Mouse (Mus musculus) liver, adult 2 months (tissue): ENCODE measurements around the gene Rhov. TPM values are rescaled to one million over a fixed set of nuclear protein-coding genes. Genes with fewer than 3 reads are reported as not detected.

Source experiments
- DNase-seq: peaks from one replicate; pipeline ENCODE4 v3.0.0-alpha.2; 2011; ENCODE audit warnings: low read depth, low spot score; ENCODE audit errors: extremely low read depth
- H3K27ac ChIP-seq: fragments of 200-500 bp; replicated peaks from 2 replicates; pipeline ENCODE4 v1.5.1; 2012; ENCODE audit warnings: low read depth, mild to moderate bottlenecking, control low read depth, inconsistent platforms, low read length; ENCODE audit not compliant: insufficient read depth
- H3K27me3 ChIP-seq: fragments of 200-500 bp; 2 replicates; pipeline ENCODE4 v1.6.1; 2012; ENCODE audit warnings: mild to moderate bottlenecking, moderate library complexity, low read length, inconsistent platforms; ENCODE audit not compliant: control insufficient read depth, insufficient read depth
- H3K36me3 ChIP-seq: fragments of 200-500 bp; 2 replicates; pipeline ENCODE4 v1.6.1; 2012; ENCODE audit warnings: low read length, inconsistent platforms; ENCODE audit not compliant: control insufficient read depth, insufficient read depth
- H3K4me1 ChIP-seq: fragments of 200-500 bp; 2 replicates; pipeline ENCODE4 v1.6.1; 2011; ENCODE audit warnings: low read length; ENCODE audit not compliant: control insufficient read depth, insufficient read depth
- H3K4me3 ChIP-seq: fragments of 200-500 bp; 2 replicates; pipeline ENCODE4 v1.5.1; 2011; ENCODE audit warnings: low read depth, mild to moderate bottlenecking, control low read depth, low read length, moderate library complexity; ENCODE audit not compliant: insufficient read depth
- H3K79me2 ChIP-seq: fragments of 200-500 bp; 2 replicates; pipeline ENCODE4 v1.6.1; 2012; ENCODE audit warnings: inconsistent platforms, mild to moderate bottlenecking, low read length, moderate library complexity; ENCODE audit not compliant: control insufficient read depth, insufficient read depth
- H3K9ac ChIP-seq: fragments of 200-500 bp; 2 replicates; pipeline ENCODE4 v1.6.1; 2012; ENCODE audit warnings: low read depth, mild to moderate bottlenecking, control low read depth, inconsistent platforms, low read length
- CTCF ChIP-seq: fragments of 200-500 bp; IDR thresholded peaks from 2 replicates; pipeline ENCODE4 v1.5.1; 2011; ENCODE audit warnings: low read depth, low read length, control low read depth
- POLR2A ChIP-seq: fragments of 200-500 bp; IDR thresholded peaks from 2 replicates; pipeline ENCODE4 v1.6.1; 2011; ENCODE audit warnings: low read length, control low read depth; ENCODE audit not compliant: insufficient read depth; ENCODE audit errors: extremely low read depth
- WGBS: fragments of 180-500 bp; shearing (Covaris S2); methylation state at CpG from one replicate; pipeline ENCODE4 v1.1.7; 2018; 5-methylcytosine and 5-hydroxymethylcytosine counted together
- polyA plus RNA-seq: library from polyadenylated mRNA; depleted of rRNA; stranded (reverse); fragments of >200 nt; gene quantifications from 2 replicates; pipeline ENCODE4 v1.2.3, GENCODE M21; 2012
- total RNA-seq: library from RNA; depleted of rRNA; stranded (reverse); fragments of >200 nt; gene quantifications from 2 replicates; pipeline ENCODE4 v1.2.3, GENCODE M21; 2014

Gene Rhov
- total and polyA plus RNA-seq, 2 experiments: not detected

- Histone ChIP-seq H3K27me3 (peaks cover 14% of the 10 kb centered on the region), H3K27ac (no peak overlapping the region), H3K79me2 (no peaks in the 10 kb centered on the region), H3K36me3 (no peaks in the 10 kb centered on the region), H3K9ac (no peak overlapping the region), H3K4me3 (no peak overlapping the region), H3K4me1 (0 out of 2 replicates have a peak, but pooled peaks cover 3% of the 10 kb centered on the region)
- TF ChIP-seq POLR2A (no peak), CTCF (no peak)
- DNase-seq: no peak
- 92% methylated on average over 4 of the region's 4 CpGs for WGBS
Observed at GRCm38 (mm10) chr2:119240819-119241186, 30.3 kb downstream of the Rhov start.

DNA sequence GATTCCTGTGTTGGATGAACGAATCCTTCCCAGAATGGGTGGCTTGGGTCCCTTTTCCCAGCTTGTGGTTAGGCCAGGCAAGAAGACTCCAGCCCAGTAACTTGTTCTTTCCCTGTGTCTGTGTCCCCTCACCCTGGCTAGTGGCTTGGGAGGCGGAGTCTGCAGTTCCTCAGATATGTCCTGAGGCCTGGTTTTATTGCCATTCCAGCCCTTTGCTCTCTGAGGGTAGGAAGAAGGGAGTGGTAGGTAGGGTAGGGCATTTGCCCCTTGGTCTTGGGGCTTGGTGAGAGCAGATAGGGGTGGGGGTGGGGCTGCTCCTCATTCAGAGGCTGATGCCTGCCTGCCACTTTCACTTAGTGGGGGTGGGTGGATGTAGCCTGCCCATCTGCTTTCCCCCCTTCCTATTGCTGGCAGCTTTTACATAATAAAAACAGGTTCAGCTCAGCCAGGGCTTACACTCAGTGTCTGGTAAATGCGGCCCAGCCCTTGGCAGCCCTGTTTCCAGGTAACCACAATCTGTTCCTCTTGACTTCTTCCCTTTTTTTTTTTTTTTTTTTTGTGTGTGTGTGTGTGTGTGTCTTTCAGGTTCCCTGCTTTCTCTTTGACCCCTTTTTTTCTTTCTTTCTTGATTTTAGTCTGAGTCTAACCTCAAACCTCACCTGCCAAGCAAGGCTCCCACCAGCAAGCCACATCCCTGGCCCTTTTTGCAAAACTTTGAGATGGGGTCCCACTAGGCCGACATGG, 30.8 kb downstream of the Rhov start:
- no peak for DNase-seq
- Histone ChIP-seq H3K4me1 (0 out of 2 replicates have a peak, but pooled peaks cover 3% of the 10 kb centered on the region), H3K27ac (no peak overlapping the region), H3K27me3 (peaks cover 14% of the 10 kb centered on the region), H3K4me3 (no peak overlapping the region), H3K36me3 (no peaks in the 10 kb centered on the region), H3K9ac (no peak overlapping the region), H3K79me2 (no peaks in the 10 kb centered on the region)
- TF ChIP-seq POLR2A (no peak), CTCF (no peak)
- WGBS: 85% methylated on average over 4 of the region's 4 CpGs

- 0 out of 2 replicates have a peak, but pooled peaks cover 3% of the 10 kb centered on the region for H3K4me1 ChIP-seq
- no peaks in the 10 kb centered on the region for H3K79me2 ChIP-seq
- DNase-seq: no peak
- no peak overlapping the region for H3K4me3 ChIP-seq
- 89% methylated on average over 2 of the region's 2 CpGs for WGBS
- TF ChIP-seq POLR2A (no peak), CTCF (no peak)
- H3K27me3 ChIP-seq: peaks cover 14% of the 10 kb centered on the region
- no peaks in the 10 kb centered on the region for H3K36me3 ChIP-seq
- no peak overlapping the region for H3K9ac ChIP-seq
- H3K27ac ChIP-seq: no peak overlapping the region
Observed at GRCm38 (mm10) chr2:119238671-119239070, 32.4 kb downstream of the Rhov start.

- Histone ChIP-seq H3K9ac (no peak overlapping the region), H3K4me1 (0 out of 2 replicates have a peak, but pooled peaks cover 3% of the 10 kb centered on the region), H3K4me3 (peak overlapping the region; percentile 40; the same call in 1 of the 2 replicates), H3K27me3 (peaks cover 14% of the 10 kb centered on the region), H3K27ac (no peak overlapping the region), H3K79me2 (no peaks in the 10 kb centered on the region), H3K36me3 (no peaks in the 10 kb centered on the region)
- TF ChIP-seq POLR2A (no peak), CTCF (no peak)
- DNase-seq: no peak
- 12% methylated on average over 31 of the region's 31 CpGs for WGBS
Observed at GRCm38 (mm10) chr2:119237871-119238220, 33.2 kb downstream of the Rhov start.

- H3K79me2 ChIP-seq: no peaks in the 10 kb centered on the region
- peak within 1 kb of the TSS; percentile 42; the same call in 1 of the 2 replicates for H3K9ac ChIP-seq
- 2% methylated on average over 73 of the region's 73 CpGs for WGBS
- H3K36me3 ChIP-seq: no peaks in the 10 kb centered on the region
- DNase-seq: no peak
- TF ChIP-seq POLR2A (no peak), CTCF (no peak)
- H3K27ac ChIP-seq: no peak within 1 kb of the TSS
- H3K4me3 ChIP-seq: peak within 1 kb of the TSS; percentile 40; the same call in 1 of the 2 replicates
- peaks cover 14% of the 10 kb centered on the region for H3K27me3 ChIP-seq
- H3K4me1 ChIP-seq: 0 out of 2 replicates have a peak, but pooled peaks cover 3% of the 10 kb centered on the region
Observed at GRCm38 (mm10) chr2:119237210-119237870, 33.7 kb downstream of the Rhov start, which contains the start of gene Spint1. TSS of gene Spint1 (plus strand) at chr2:119237362.
